Mouse (Mus musculus): ENCODE results near the gene Krtap10-10.

Krtap10-10 gene

GRCm38 (mm10) chr10:77867546-77867945, 31.8 kb downstream of the Krtap10-10 start:
- DNase-seq (ENCODE audit: low read depth, low spot score) = no peak

GRCm38 (mm10) chr10:77869651-77870050, 33.9 kb downstream of the Krtap10-10 start:
- DNase-seq (ENCODE audit: low read depth, low spot score) = no peak

GRCm38 (mm10) chr10:77878985-77879384, 43.2 kb downstream of the Krtap10-10 start:
- DNase-seq (ENCODE audit: low read depth, low spot score) = peak; percentile 25

- DNase-seq (ENCODE audit: low read depth, low spot score) = no peak
Measured at GRCm38 (mm10) chr10:77880305-77880704, 44.6 kb downstream of the Krtap10-10 start.

- DNase-seq (ENCODE audit: low read depth, low spot score) = peak; percentile 79
Measured at GRCm38 (mm10) chr10:77882553-77882952, 46.8 kb downstream of the Krtap10-10 start.

- DNase-seq (ENCODE audit: low read depth, low spot score) = peak; percentile 34
Measured at GRCm38 (mm10) chr10:77886007-77886747, 50.4 kb downstream of the Krtap10-10 start.

Data from R1 (cell line).